Mouse (Mus musculus) retina, postnatal 1 day (tissue): ENCODE measurements around the gene Tmem179.

Experiments
- DNase-seq: peaks from one replicate; pipeline ENCODE4 v3.0.0-alpha.2; 2012

Gene Tmem179

DNA sequence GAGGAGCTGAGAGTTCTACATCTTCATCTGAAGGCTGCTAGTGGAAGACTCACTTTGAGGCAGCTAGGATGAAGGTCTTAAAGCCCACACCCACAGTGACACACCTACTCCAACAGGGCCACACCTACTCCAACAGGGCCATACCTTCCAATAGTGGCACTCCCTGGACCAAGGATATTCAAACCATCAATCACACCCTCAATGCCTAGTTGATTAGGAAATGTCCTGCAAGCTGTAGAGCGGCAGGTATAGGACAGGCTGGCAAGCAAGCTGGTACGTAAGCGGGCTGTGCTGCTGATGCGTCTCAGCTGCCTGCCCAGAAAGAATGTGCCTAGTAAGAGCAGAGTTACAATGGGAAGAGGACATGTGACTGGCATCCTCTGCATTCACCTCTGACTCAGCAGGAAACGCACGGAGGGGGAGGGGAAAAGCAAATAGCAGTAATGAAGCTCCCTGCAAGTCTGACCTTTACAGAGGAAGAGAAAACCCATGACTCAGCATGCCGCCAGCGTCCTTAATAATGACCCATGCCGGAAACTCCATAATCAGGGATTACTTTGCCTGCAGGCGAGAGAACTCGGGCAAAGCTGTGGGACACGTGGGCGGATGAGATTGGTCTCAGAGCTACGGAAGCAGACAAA lies at the start of gene Tmem179:
Tmem179 (minus strand) TSS at position 51 of the 641 bp plus-strand sequence.
- peak; percentile 89 for DNase-seq

- no peak for DNase-seq
These were observed 46.5 kb upstream of the Tmem179 start for GRCm38 (mm10) chr12:112563011-112563410.

DNA sequence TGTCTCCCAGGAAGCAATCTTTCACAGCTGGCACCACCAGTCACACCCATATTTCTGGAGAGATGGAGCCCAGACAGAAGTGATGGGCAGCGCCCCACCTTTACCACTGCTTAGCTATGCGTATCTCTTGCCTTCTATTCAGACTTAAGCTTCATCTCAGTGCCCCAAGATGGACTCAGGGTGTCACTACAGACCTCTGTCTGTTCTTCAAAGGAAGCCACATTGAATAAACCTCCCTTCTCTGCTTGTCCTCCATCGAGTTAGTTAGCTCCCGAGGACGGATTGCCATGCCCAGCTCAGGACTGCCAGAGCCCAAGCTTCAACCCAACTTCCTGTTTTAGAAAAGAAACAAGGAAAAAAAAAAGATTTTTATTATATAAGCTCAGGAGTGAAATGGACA lies 45.9 kb upstream of the Tmem179 start:
- DNase-seq = no peak

GRCm38 (mm10) chr12:112561163-112561562 lies 44.6 kb upstream of the Tmem179 start:
- no peak for DNase-seq

- peak; percentile 66 for DNase-seq
These were observed 43.7 kb upstream of the Tmem179 start for GRCm38 (mm10) chr12:112560176-112560797.

DNA sequence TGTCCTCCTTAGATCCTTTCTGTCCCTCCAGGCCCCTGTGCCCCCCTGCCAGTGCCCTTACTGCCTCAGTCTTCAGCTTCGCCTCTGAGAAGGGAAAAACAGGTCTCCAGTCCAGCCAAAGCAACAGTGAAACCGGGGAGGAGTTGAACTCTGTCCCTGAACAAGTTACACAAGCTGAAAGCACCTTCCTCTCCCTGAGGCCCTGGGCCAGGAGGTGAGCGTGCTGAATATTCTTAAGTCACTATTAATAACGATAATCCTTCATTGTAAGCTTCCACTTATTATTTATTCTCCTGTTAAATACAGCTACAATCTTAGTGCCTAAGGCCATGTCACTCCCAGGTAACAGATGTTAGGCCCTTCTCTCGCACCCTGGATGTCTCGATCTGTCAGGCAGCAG lies 43.1 kb upstream of the Tmem179 start:
- no peak for DNase-seq

GRCm38 (mm10) chr12:112559231-112559630 lies 42.7 kb upstream of the Tmem179 start:
- no peak for DNase-seq

GRCm38 (mm10) chr12:112557219-112557618 lies 40.7 kb upstream of the Tmem179 start:
- no peak for DNase-seq

DNA sequence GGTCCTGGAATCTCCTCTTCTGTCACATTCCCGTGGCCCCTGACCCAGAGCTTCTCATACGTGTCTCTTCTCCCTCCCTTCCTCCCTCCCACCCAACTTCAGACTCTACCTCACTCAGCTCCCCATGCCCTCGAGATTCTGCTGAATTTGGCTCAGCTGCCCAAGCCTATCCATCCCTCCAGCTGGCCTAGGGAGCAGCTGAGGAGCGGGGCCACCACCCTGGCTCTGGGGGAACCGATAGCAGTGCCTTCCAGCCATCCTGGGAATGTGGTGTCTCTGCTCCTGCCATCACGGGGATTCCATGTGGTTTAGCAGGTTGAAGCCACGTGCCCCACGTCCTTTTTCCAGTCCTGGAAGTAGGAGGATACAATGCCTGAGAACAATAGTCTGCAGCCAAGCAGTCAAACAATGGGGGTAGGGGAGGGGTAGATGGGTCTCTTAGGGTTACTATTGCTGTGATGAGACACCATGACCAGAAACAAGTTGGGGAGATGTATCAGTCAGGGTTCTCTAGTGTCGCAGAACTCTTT lies 40.0 kb upstream of the Tmem179 start:
- no peak for DNase-seq

GRCm38 (mm10) chr12:112554900-112555299 lies 38.4 kb upstream of the Tmem179 start:
- peak; percentile 67 for DNase-seq

DNA sequence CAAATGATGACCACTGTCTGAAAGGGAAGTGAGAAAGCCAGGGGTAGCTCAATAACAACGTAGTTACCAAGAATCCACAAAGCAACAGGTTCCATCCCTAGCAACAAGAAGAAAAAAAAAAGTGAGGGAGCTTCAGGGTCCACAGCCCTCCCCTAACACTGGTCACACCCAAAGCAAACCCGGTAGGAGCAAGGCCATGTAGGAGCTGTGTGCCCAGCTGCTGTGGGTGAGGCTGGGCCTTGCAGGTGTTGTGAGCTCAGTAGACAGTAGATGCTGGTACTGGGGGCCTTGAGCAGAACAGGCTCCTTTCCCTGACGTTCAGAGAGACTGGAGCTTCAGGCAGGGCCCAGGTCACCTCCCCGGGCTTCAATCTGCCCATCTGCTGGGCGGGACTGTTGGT lies 36.0 kb upstream of the Tmem179 start:
- DNase-seq = no peak

- DNase-seq = peak; percentile 97
These were observed 35.4 kb upstream of the Tmem179 start for GRCm38 (mm10) chr12:112551861-112552375.

DNA sequence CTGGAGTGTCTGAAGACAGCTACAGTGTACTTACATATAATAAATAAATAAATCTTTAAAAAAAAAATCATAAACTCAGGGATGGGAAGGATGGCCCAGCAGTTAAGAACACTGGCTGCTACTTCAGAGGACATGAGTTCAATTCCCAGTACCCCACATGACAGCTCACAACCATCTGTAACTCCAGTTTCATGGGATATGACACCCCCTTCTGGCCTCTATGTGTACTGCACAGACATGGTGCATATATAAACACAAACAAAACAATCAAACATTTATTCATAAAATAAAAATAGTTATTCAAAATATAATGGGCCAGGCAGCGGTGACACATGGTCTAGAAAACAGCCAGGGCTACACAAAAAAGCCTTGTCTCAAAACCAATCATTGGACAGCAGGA lies 32.7 kb upstream of the Tmem179 start:
- no peak for DNase-seq

DNA sequence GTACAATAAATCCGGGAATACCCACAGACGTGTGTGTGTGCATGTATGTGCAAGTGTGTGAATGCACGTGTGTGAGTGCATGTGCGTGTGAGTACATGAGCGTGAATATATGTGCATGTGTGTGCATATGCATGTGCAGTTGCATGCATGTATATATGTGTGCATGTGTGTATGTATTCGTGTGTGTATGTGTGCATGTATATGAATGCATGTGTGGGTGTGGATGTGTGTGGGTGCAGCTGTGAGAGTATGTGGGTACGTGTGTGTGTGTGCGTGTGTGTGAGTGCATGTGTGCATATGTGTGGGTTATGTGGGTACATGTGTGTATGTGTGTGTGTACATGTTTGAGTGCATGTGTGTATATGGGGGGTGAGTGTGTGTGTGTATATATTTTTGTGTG lies 29.6 kb upstream of the Tmem179 start:
- DNase-seq = no peak

GRCm38 (mm10) chr12:112544946-112545701 lies 28.6 kb upstream of the Tmem179 start:
- DNase-seq = peak; percentile 48

GRCm38 (mm10) chr12:112543941-112544340 lies 27.4 kb upstream of the Tmem179 start:
- DNase-seq = no peak

- DNase-seq = peak; percentile 90
These were observed 26.4 kb upstream of the Tmem179 start for GRCm38 (mm10) chr12:112542920-112543300.

DNA sequence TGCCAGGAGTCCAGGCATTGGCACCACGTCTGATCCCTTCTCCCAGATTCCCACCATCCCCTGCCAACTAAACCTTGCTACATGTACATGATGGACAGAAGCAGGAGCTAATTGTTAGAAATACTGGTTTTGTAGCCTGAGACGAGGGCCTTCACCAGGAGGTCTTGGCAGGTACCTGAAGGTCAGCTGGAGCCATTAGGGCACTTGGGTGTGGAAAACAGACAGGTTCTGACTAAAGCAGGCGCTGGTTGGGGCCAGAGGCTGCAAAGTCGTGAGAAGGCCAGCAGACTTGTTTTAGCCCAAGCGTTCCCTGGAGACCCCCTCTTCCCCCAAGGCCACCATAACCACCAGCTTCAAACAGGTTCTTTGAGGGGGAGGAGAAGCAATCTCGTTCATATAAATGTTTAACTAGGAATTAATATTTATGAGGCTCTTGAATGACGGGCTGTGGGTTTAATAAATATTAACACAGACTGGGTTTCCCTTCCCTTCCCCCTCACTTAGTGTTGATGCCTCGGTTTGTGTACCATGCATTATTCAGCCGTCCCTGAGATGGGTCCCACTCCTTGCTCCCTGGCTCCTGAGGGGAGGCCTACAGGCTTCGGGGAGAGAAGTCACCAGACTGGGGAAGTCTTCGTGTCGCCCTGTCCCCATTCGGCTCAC lies 25.8 kb upstream of the Tmem179 start:
- no peak for DNase-seq

- DNase-seq = no peak
These were observed 25.0 kb upstream of the Tmem179 start for GRCm38 (mm10) chr12:112541483-112542091.

- no peak for DNase-seq
These were observed 23.8 kb upstream of the Tmem179 start for GRCm38 (mm10) chr12:112540321-112540720.

DNA sequence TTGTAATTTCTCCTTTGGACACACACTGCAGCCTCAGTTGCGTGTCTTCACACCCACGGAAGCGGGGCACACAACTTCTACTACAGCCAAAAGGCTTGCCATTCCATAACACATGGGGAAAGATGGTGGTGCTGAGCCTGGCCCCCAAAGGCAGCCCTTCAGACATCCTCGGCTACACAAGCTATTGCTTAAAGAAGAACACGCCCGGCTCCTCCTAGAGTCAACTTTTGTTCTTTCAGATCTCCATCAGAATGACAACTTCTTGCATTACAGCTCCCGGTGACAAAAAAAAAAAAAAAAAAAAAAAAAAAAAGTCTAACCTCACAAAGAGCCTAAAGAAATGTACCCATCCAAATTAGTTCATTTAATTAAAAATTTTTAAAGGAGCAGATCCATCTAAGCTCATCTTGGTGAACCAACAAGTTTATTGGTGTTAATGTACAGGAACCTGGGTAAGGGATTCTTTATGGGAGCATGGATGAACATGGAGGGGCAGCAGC lies 23.0 kb upstream of the Tmem179 start:
- DNase-seq = no peak

- no peak for DNase-seq
These were observed 21.8 kb upstream of the Tmem179 start for GRCm38 (mm10) chr12:112538356-112538755.
